Mouse (Mus musculus): ENCODE measurements around the gene Oasl2.

- TF ChIP-seq CTCF (IDR thresholded peaks at IDR 0.05; ENCODE audit: low read depth, low read length) (no peak), POLR2A (IDR thresholded peaks at IDR 0.05; ENCODE audit: borderline replicate concordance, low read depth, low read length) (no peak)
Observed at GRCm38 (mm10) chr5:114897374-114897793, 648 bp downstream of the Oasl2 start.

All from bone marrow macrophage, adult 2 months (primary cell).